Mouse (Mus musculus): ENCODE data around the gene Stxbp6. TPM values are rescaled to one million over a fixed set of nuclear protein-coding genes. Genes with fewer than 3 reads are reported as not detected.
"Not testable (repeated sequence)": the region's sequence is repeated elsewhere in the genome, so short reads cannot be mapped to it uniquely, and the experiment has no call there.

The Stxbp6 gene
- 2.5 and 3.7 TPM in 2 replicates for polyA plus RNA-seq (2012; rRNA removed)

DNA sequence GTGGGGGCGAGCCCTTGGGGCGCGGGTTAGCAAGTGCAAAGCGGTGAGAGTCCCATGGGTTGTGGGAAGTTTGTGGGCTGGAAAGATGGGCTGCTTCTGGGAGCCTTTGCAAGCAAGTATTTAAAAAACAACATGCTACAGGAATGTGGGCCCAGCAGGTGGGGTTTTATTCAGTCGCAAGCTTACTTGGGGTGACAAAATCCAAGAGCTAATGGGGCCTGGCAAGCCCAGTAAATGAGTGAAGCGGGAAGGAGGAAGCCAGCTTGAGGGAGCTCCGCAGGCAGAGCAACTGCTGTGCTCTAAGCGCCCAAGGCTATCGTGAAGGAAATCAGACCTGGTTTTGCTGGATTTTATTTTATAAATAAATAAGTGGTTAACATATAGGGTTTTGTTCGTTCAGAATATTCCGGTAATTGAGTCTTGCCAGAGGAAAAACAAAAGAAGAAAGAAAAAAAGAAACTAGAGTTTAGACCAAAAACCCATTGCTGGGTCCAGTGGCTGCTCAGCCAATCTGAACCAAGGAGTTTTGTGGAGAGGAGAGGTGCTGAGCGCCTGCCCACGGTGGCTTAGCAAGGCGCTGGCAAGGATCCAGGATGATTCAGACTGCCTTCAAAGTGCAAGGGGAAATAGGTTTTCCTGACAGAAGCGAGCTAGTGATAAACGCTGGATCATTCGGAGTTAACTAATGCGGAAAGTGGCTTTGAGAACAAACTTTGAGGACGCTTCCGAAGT, at the start of gene Stxbp6:
TSS of gene Stxbp6 (minus strand) at position 99 of the 732 bp plus-strand sequence.
- Histone ChIP-seq H3K4me1 (replicated peaks; ENCODE audit: control insufficient read depth, insufficient read depth, low read length) (peaks cover 8% of the 10 kb centered on the region; the same call in 1 of the 2 replicates), H3K27ac (ENCODE audit: control insufficient read depth, insufficient read depth, low read length) (no peak within 1 kb of the TSS), H3K27me3 (ENCODE audit: control insufficient read depth, insufficient read depth, low read length) (peaks cover 4% of the 10 kb centered on the region), H3K4me3 (ENCODE audit: control insufficient read depth, insufficient read depth, low read length) (peak within 1 kb of the TSS; percentile 40), H3K36me3 (ENCODE audit: control insufficient read depth, insufficient read depth, low read length) (no peaks in the 10 kb centered on the region)
- 2% methylated on average over 20 of the region's 20 CpGs for WGBS
- no peak for DNase-seq
- TF ChIP-seq POLR2A (IDR thresholded peaks at IDR 0.05; ENCODE audit: control insufficient read depth, extremely low read depth, insufficient read depth, low read length, poor library complexity) (no peak), CTCF (IDR thresholded peaks at IDR 0.05; ENCODE audit: borderline replicate concordance, control insufficient read depth, extremely low read depth, insufficient read depth, low read length, poor library complexity) (no peak)

DNA sequence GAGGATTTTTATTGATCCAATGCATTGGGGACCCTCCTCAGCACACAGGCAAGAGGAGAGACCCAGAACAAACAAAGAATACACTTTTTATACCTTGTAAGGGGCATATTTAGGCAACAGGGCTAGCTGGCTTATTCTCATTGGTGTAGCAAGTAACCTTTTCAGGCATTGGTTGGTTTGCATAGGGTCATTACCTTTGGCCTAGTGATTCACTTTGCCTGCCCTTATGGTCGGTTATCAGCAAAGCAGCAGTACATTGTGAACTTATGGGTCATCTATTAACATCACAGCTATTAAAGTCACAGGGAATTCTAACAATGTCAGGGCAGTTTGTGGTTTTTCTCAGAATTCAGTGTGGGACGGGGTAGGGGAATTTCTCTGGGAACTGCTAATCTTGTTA, 28.4 kb upstream of the Stxbp6 start:
- H3K4me1 ChIP-seq (replicated peaks; ENCODE audit: control insufficient read depth, insufficient read depth, low read length); H3K27me3 ChIP-seq (ENCODE audit: control insufficient read depth, insufficient read depth, low read length); H3K4me3 ChIP-seq (ENCODE audit: control insufficient read depth, insufficient read depth, low read length); H3K36me3 ChIP-seq (ENCODE audit: control insufficient read depth, insufficient read depth, low read length); DNase-seq; H3K27ac ChIP-seq (ENCODE audit: control insufficient read depth, insufficient read depth, low read length): not testable (repeated sequence)
- WGBS = 75% methylated on average over 2 of the region's 2 CpGs

DNA sequence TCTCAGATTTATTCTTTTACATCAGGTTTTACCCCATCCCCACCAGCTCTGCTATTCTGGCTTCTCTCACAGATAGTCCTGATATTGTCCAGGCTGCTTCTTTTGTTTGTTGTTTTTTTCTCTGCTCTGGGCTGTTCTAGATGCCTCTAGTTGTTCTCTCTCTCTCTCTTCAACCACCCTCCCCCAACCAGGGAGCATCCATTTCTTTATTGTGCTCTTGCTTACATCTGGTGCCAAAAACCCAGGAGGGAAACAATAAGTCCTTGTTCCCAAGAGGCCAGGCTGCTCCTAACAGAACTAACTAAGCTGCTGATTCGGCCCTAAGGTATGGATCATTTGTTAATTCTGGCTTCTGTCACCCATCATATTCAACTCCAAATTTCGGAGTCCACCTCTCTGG, 19.2 kb upstream of the Stxbp6 start:
- DNase-seq = no peak
- TF ChIP-seq CTCF (IDR thresholded peaks at IDR 0.05; ENCODE audit: borderline replicate concordance, control insufficient read depth, extremely low read depth, insufficient read depth, low read length, poor library complexity) = no peak
- no peak for TF ChIP-seq POLR2A (IDR thresholded peaks at IDR 0.05; ENCODE audit: control insufficient read depth, extremely low read depth, insufficient read depth, low read length, poor library complexity)
- WGBS = 82% methylated on average over 2 of the region's 2 CpGs
- Histone ChIP-seq H3K27ac (ENCODE audit: control insufficient read depth, insufficient read depth, low read length) (no peak overlapping the region), H3K4me1 (replicated peaks; ENCODE audit: control insufficient read depth, insufficient read depth, low read length) (no peaks in the 10 kb centered on the region), H3K4me3 (ENCODE audit: control insufficient read depth, insufficient read depth, low read length) (no peak overlapping the region), H3K36me3 (ENCODE audit: control insufficient read depth, insufficient read depth, low read length) (no peaks in the 10 kb centered on the region), H3K27me3 (ENCODE audit: control insufficient read depth, insufficient read depth, low read length) (no peaks in the 10 kb centered on the region)

DNA sequence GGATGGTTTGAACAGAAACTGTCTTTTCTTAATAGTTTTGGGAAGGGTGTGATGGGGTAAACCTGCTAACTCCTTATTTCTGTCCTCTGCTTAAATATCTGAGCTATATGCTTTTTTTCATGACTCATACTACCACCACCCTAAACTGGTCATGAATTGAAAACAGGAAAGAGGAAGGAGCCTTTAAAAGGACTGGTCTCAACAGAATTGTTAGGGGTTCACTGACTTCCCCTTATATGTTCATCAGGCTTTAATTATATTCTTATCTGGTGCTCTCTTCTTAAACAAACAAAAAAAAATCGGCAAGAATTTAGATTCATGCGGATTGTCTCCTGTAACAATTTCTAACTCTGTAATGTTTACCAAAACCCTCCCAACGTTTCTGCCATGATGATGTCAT, 17.9 kb upstream of the Stxbp6 start:
- no peaks in the 10 kb centered on the region for H3K36me3 ChIP-seq (ENCODE audit: control insufficient read depth, insufficient read depth, low read length)
- no peaks in the 10 kb centered on the region for H3K27me3 ChIP-seq (ENCODE audit: control insufficient read depth, insufficient read depth, low read length)
- H3K4me1 ChIP-seq (replicated peaks; ENCODE audit: control insufficient read depth, insufficient read depth, low read length) = no peaks in the 10 kb centered on the region
- TF ChIP-seq POLR2A (IDR thresholded peaks at IDR 0.05; ENCODE audit: control insufficient read depth, extremely low read depth, insufficient read depth, low read length, poor library complexity) (no peak), CTCF (IDR thresholded peaks at IDR 0.05; ENCODE audit: borderline replicate concordance, control insufficient read depth, extremely low read depth, insufficient read depth, low read length, poor library complexity) (no peak)
- WGBS = 25% methylated on average over 3 of the region's 3 CpGs
- no peak overlapping the region for H3K4me3 ChIP-seq (ENCODE audit: control insufficient read depth, insufficient read depth, low read length)
- no peak overlapping the region for H3K27ac ChIP-seq (ENCODE audit: control insufficient read depth, insufficient read depth, low read length)
- DNase-seq = no peak

DNA sequence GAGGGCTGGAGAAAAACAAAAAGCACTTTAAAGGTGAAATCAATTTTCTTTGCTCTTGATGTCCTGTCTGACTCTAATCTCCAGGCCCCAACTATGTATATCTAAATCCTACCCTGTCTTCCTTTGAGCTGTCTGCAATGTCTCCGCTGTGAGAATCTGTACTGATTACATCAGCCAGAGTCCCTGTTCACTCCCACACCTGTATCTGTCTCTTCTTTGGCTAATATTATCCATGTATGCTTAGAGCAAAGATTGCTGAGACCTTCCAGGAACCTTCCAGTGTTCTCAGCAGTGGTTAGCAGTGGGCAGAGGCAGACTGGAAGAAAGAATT, 8.6 kb upstream of the Stxbp6 start:
- H3K4me1 ChIP-seq (replicated peaks; ENCODE audit: control insufficient read depth, insufficient read depth, low read length) = no peaks in the 10 kb centered on the region
- no peak overlapping the region for H3K27ac ChIP-seq (ENCODE audit: control insufficient read depth, insufficient read depth, low read length)
- no peak for DNase-seq
- no peaks in the 10 kb centered on the region for H3K27me3 ChIP-seq (ENCODE audit: control insufficient read depth, insufficient read depth, low read length)
- WGBS = 68% methylated on average over 1 of the region's 1 CpGs
- H3K4me3 ChIP-seq (ENCODE audit: control insufficient read depth, insufficient read depth, low read length) = no peak overlapping the region
- no peaks in the 10 kb centered on the region for H3K36me3 ChIP-seq (ENCODE audit: control insufficient read depth, insufficient read depth, low read length)
- TF ChIP-seq POLR2A (IDR thresholded peaks at IDR 0.05; ENCODE audit: control insufficient read depth, extremely low read depth, insufficient read depth, low read length, poor library complexity) = no peak
- no peak for TF ChIP-seq CTCF (IDR thresholded peaks at IDR 0.05; ENCODE audit: borderline replicate concordance, control insufficient read depth, extremely low read depth, insufficient read depth, low read length, poor library complexity)

DNA sequence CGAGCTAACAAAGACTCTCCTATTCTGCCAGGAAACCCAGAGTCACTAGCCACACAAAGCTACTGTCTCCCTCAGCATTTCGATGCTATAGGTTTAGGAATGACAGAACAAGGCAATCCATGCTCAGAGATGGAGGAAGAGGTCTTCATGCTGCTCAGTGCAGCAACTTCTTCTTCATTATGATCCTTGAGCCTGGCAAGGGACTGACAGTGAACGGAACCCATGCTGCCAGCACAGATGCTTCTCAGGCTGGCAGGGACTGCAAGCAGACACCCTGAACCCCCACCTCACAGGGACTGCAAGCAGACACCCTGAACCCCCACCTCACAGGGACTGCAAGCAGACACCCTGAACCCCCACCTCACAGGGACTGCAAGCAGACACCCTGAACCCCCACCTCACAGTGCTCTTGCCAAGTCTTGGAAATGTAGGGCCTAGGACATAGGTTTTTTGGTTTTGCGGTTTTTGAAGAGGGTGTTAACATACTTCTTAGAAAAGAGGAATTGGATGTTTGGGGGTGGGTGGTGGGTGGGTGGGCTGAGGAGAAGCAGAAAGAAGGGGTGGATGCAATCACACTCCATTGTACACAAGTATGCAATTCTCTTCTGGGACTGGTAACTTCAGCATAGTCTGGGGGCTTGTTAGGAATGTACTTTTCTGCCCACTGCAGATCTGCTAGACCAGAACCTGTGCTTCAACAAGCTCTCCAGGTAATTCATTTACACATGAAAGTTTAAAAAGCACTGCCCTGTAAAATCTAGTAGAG, 8.1 kb upstream of the Stxbp6 start:
- no peak overlapping the region for H3K27ac ChIP-seq (ENCODE audit: control insufficient read depth, insufficient read depth, low read length)
- WGBS = 35% methylated on average over 4 of the region's 4 CpGs
- H3K36me3 ChIP-seq (ENCODE audit: control insufficient read depth, insufficient read depth, low read length) = no peaks in the 10 kb centered on the region
- no peak for DNase-seq
- H3K4me3 ChIP-seq (ENCODE audit: control insufficient read depth, insufficient read depth, low read length) = no peak overlapping the region
- no peak for TF ChIP-seq CTCF (IDR thresholded peaks at IDR 0.05; ENCODE audit: borderline replicate concordance, control insufficient read depth, extremely low read depth, insufficient read depth, low read length, poor library complexity)
- no peak for TF ChIP-seq POLR2A (IDR thresholded peaks at IDR 0.05; ENCODE audit: control insufficient read depth, extremely low read depth, insufficient read depth, low read length, poor library complexity)
- no peaks in the 10 kb centered on the region for H3K4me1 ChIP-seq (replicated peaks; ENCODE audit: control insufficient read depth, insufficient read depth, low read length)
- H3K27me3 ChIP-seq (ENCODE audit: control insufficient read depth, insufficient read depth, low read length) = no peaks in the 10 kb centered on the region

Measured in thymus, adult 2 months (tissue).